ENCODE assay signal across 17 mouse cellular contexts in genomic region chr1:72228974-72229373, GRCm38 (mm10). TPM values are rescaled to one million over a fixed set of nuclear protein-coding genes. Genes with fewer than 3 reads are reported as not detected.
DNase-seq lines count a peak whose midpoint lies in the region; ATAC-seq and TF ChIP-seq lines count a peak whose summit lies in the region.
"Had no signal": no experiment of that assay in that cellular context is flagged by ENCODE, and none has a peak within 500 bp of the region (broad histone marks: within the 10 kb centered on the region; RNA-seq: fewer than 3 reads in every experiment).

No protein-coding gene starts in this region.

- H3K4me3 ChIP-seq in heart, adult 2 months, result no peak overlapping the region
- H3K4me3 ChIP-seq in ES-Bruce4 (ENCODE audit: low read depth, low read length), result no peak overlapping the region
- H3K4me3 ChIP-seq in stomach, postnatal 0 days (ENCODE audit: low read depth, low read length), result no peak overlapping the region
- H3K4me3 ChIP-seq: embryonic facial prominence, embryonic 10.5 days; hindbrain, embryonic 15.5 days; intestine, embryonic 15.5 days; kidney, embryonic 15.5 days; liver, embryonic 12.5 days; midbrain, embryonic 10.5 days had no signal

- WGBS in heart, adult 2 months, result 20% methylated on average over 3 of the region's 3 CpGs
- WGBS in stomach, postnatal 0 days, result 39% methylated on average over 3 of the region's 3 CpGs

- no peak overlapping the region for H3K4me2 ChIP-seq in stomach, postnatal 0 days (replicated peaks; ENCODE audit: low read depth)
- H3K4me2 ChIP-seq: hindbrain, embryonic 15.5 days; intestine, embryonic 15.5 days; kidney, embryonic 15.5 days; liver, embryonic 12.5 days had no signal

- TF ChIP-seq POLR2A in heart, adult 2 months (IDR thresholded peaks at IDR 0.05; ENCODE audit: insufficient read depth, low read depth, low read length), result no peak
- no peak for TF ChIP-seq POLR2A in ES-Bruce4 (IDR thresholded peaks at IDR 0.05; ENCODE audit: insufficient read depth, low read length)

- no peaks in the 10 kb centered on the region for H3K79me2 ChIP-seq in heart, adult 2 months (replicated peaks; ENCODE audit: control insufficient read depth, insufficient read depth, low read length)

- peak; percentile 23 for ATAC-seq in megakaryocyte, adult 5-6 weeks (ENCODE audit: poor library complexity, severe bottlenecking)
- ATAC-seq in stomach, postnatal 0 days (ENCODE audit: low FRiP score, low TSS enrichment), result no peak
- ATAC-seq: CD4-positive, CD25-positive, alpha-beta regulatory T cell, adult 4 months; intestine, embryonic 15.5 days; liver, embryonic 12.5 days had no signal

- intact Hi-C loops in heart, adult 2 months (cut with DNase I), result no loop called here

- no peaks in the 10 kb centered on the region for H3K9me3 ChIP-seq in ES-Bruce4 (replicated peaks; ENCODE audit: control insufficient read depth, insufficient read depth, low read length, poor library complexity, severe bottlenecking)
- no peaks in the 10 kb centered on the region for H3K9me3 ChIP-seq in stomach, postnatal 0 days (ENCODE audit: control insufficient read depth, low read length)
- H3K9me3 ChIP-seq: embryonic facial prominence, embryonic 10.5 days; hindbrain, embryonic 15.5 days; intestine, embryonic 15.5 days; kidney, embryonic 15.5 days; liver, embryonic 12.5 days; midbrain, embryonic 10.5 days had no signal

- TF ChIP-seq CTCF in heart, adult 2 months (IDR thresholded peaks at IDR 0.05), result no peak
- no peak for TF ChIP-seq CTCF in ES-Bruce4 (IDR thresholded peaks at IDR 0.05; ENCODE audit: low read depth, low read length)
- TF ChIP-seq CTCF in stomach, postnatal 0 days (IDR thresholded peaks at IDR 0.05; ENCODE audit: low read depth), result no peak

- H3K27me3 ChIP-seq in heart, adult 2 months (ENCODE audit: control insufficient read depth, insufficient read depth, low read length), result no peaks in the 10 kb centered on the region; the same call in 1 of the 2 replicates
- no peaks in the 10 kb centered on the region for H3K27me3 ChIP-seq in ES-Bruce4 (ENCODE audit: control insufficient read depth, insufficient read depth, low read length, poor library complexity, severe bottlenecking)
- H3K27me3 ChIP-seq in stomach, postnatal 0 days (ENCODE audit: control insufficient read depth, insufficient read depth, low read length), result no peaks in the 10 kb centered on the region
- H3K27me3 ChIP-seq: intestine, embryonic 15.5 days had no signal

- peaks cover 3% of the 10 kb centered on the region for H3K4me1 ChIP-seq in heart, adult 2 months (ENCODE audit: control insufficient read depth, insufficient read depth, low read length)
- H3K4me1 ChIP-seq in ES-Bruce4 (ENCODE audit: control insufficient read depth, insufficient read depth, low read length), result peaks cover 6% of the 10 kb centered on the region
- H3K4me1 ChIP-seq in stomach, postnatal 0 days (replicated peaks; ENCODE audit: control insufficient read depth, insufficient read depth), result no peaks in the 10 kb centered on the region

- DNase-seq in heart, postnatal 4 days, result peak; percentile 29
- DNase-seq in heart, adult 2 months, result no peak
- peak; percentile 99 for DNase-seq in R1 (ENCODE audit: low read depth, low spot score)
- DNase-seq in spleen, adult 12 weeks (ENCODE audit: low spot score), result no peak
- no peak for DNase-seq in stomach, postnatal 0 days (ENCODE audit: low spot score)
- DNase-seq: heart, postnatal 36 days; retina, postnatal 1 day had no signal

- no peaks in the 10 kb centered on the region for H3K36me3 ChIP-seq in heart, adult 2 months (ENCODE audit: control insufficient read depth, insufficient read depth, low read length)
- no peaks in the 10 kb centered on the region for H3K36me3 ChIP-seq in ES-Bruce4 (ENCODE audit: control insufficient read depth, insufficient read depth, low read length, poor library complexity, severe bottlenecking)
- no peaks in the 10 kb centered on the region for H3K36me3 ChIP-seq in stomach, postnatal 0 days (ENCODE audit: control insufficient read depth, insufficient read depth, low read length)
- H3K36me3 ChIP-seq: embryonic facial prominence, embryonic 10.5 days; hindbrain, embryonic 15.5 days; intestine, embryonic 15.5 days; kidney, embryonic 15.5 days; liver, embryonic 12.5 days; midbrain, embryonic 10.5 days had no signal

- no peak overlapping the region for H3K9ac ChIP-seq in heart, adult 2 months (ENCODE audit: low read depth, low read length)
- peak overlapping the region; percentile 44 for H3K9ac ChIP-seq in ES-Bruce4 (ENCODE audit: low read depth, poor library complexity, severe bottlenecking)
- no peak overlapping the region for H3K9ac ChIP-seq in stomach, postnatal 0 days (ENCODE audit: low read length)
- H3K9ac ChIP-seq: hindbrain, embryonic 15.5 days; intestine, embryonic 15.5 days; kidney, embryonic 15.5 days; liver, embryonic 12.5 days had no signal

- TF ChIP-seq EP300 in heart, adult 2 months (IDR thresholded peaks at IDR 0.05; ENCODE audit: insufficient read depth, low read depth, low read length), result no peak
- TF ChIP-seq EP300 in ES-Bruce4 (IDR thresholded peaks at IDR 0.05; ENCODE audit: insufficient read depth, low read depth, low read length), result peak; percentile 95
- TF ChIP-seq EP300 in stomach, postnatal 0 days (optimal IDR thresholded peaks at IDR 0.05), result no peak

- no peak overlapping the region for H3K27ac ChIP-seq in heart, adult 2 months
- no peak overlapping the region for H3K27ac ChIP-seq in ES-Bruce4 (ENCODE audit: insufficient read depth, low read length)
- no peak overlapping the region for H3K27ac ChIP-seq in stomach, postnatal 0 days (replicated peaks)
- H3K27ac ChIP-seq: embryonic facial prominence, embryonic 10.5 days; hindbrain, embryonic 15.5 days; intestine, embryonic 15.5 days; kidney, embryonic 15.5 days; liver, embryonic 12.5 days; midbrain, embryonic 10.5 days had no signal

RNA-seq across cellular contexts. Expression of gene Mreg, which starts 16.9 kb away (rescaled TPM):
- total RNA-seq in heart, postnatal 4 days (2021), result 10 to 100 TPM; 17.7 to 21.1 TPM
- 10 to 100 TPM; 31.1 to 34.8 TPM for total RNA-seq in heart, adult 2 months (2021)
- polyA plus RNA-seq in heart, adult 2 months (2012; rRNA removed), result 14.9 and 18.3 TPM in 2 replicates
- 90.7 and 95.8 TPM in 2 replicates for polyA plus RNA-seq in ES-Bruce4 (2011; ENCODE audit: insufficient read depth, insufficient read length, low read depth, missing spikeins)
- 0.18 and 1.6 TPM in 2 replicates for total RNA-seq in megakaryocyte, adult 5-6 weeks (2015)
- total RNA-seq in megakaryocyte, adult 5-6 weeks (2017), result 0.37 and 1.1 TPM in 2 replicates
- 34.6 and 37.7 TPM in 2 replicates for polyA plus RNA-seq in stomach, postnatal 0 days (2015; fragmentation: Nextera tagmentation; extraction: Ambion mirVana)

RNA-seq across cellular contexts. Expression of gene Pecr, which starts 55.1 kb away (rescaled TPM):
- 10 to 100 TPM; 11.7 to 12.1 TPM for total RNA-seq in heart, postnatal 4 days (2021)
- 10 to 100 TPM in 1 of 2 experiments, 1 to 10 TPM in 1; 8.7 to 10.0 TPM for total RNA-seq in heart, adult 2 months (2021)
- 10.9 and 13.5 TPM in 2 replicates for polyA plus RNA-seq in heart, adult 2 months (2012; rRNA removed)
- polyA plus RNA-seq in ES-Bruce4 (2011; ENCODE audit: insufficient read depth, insufficient read length, low read depth, missing spikeins), result 61.1 and 67.1 TPM in 2 replicates
- total RNA-seq in megakaryocyte, adult 5-6 weeks (2015), result 0.29 and 0.66 TPM in 2 replicates
- total RNA-seq in megakaryocyte, adult 5-6 weeks (2017), result 0.45 and 1.3 TPM in 2 replicates
- polyA plus RNA-seq in stomach, postnatal 0 days (2015; fragmentation: Nextera tagmentation; extraction: Ambion mirVana), result 44.0 and 44.8 TPM in 2 replicates

RNA-seq across cellular contexts. Expression of gene Tmem169, which starts 55.2 kb away (rescaled TPM):
- under 1 TPM; 0.12 to 0.16 TPM for total RNA-seq in heart, postnatal 4 days (2021)
- under 1 TPM in 1 of 2 experiments, not detected in 1; 0.16 TPM for total RNA-seq in heart, adult 2 months (2021)
- polyA plus RNA-seq in heart, adult 2 months (2012; rRNA removed), result 0.04 and 0.06 TPM in 2 replicates
- polyA plus RNA-seq in ES-Bruce4 (2011; ENCODE audit: insufficient read depth, insufficient read length, low read depth, missing spikeins), result 0.67 and 1.3 TPM in 2 replicates
- not detected in 2 replicates for total RNA-seq in megakaryocyte, adult 5-6 weeks (2015)
- not detected in 2 replicates for total RNA-seq in megakaryocyte, adult 5-6 weeks (2017)
- polyA plus RNA-seq in stomach, postnatal 0 days (2015; fragmentation: Nextera tagmentation; extraction: Ambion mirVana), result 0.69 and 0.87 TPM in 2 replicates
- total RNA-seq: heart, adult 18-20 months; heart, postnatal 36 days had no signal

Comparison
In these comparisons a context has a peak if more than half of its experiments do, and no peak if none do; other contexts are left out.
1. DNase-seq: peak in heart, postnatal 4 days (single experiment) and R1 (single experiment); none in heart, adult 2 months (0 of 2), spleen, adult 12 weeks (single experiment) and stomach, postnatal 0 days (single experiment).
2. RNA of gene Mreg, which starts 16.9 kb away (total RNA-seq): 31.1 to 34.8 TPM in heart, adult 2 months and 17.7 to 21.1 TPM in heart, postnatal 4 days; 0.18 to 1.6 TPM in megakaryocyte, adult 5-6 weeks; every median in the first group is over 4 times any median in the second.
3. RNA of gene Pecr, which starts 55.1 kb away (total RNA-seq): 11.7 to 12.1 TPM in heart, postnatal 4 days and 8.7 to 10.0 TPM in heart, adult 2 months; 0.29 to 1.3 TPM in megakaryocyte, adult 5-6 weeks; every median in the first group is over 4 times any median in the second.